Mouse (Mus musculus) midbrain, embryonic 12.5 days (tissue): ENCODE results near the gene Olfr316. TPM values are rescaled to one million over a fixed set of nuclear protein-coding genes. Genes with fewer than 3 reads are reported as not detected.
"Not testable (repeated sequence)": the region's sequence is repeated elsewhere in the genome, so short reads cannot be mapped to it uniquely, and the experiment has no call there.

ENCODE experiments used
- ATAC-seq: fragments of 200-750 bp; cut with Nextera tagmentation; 2 replicates; pipeline ENCODE4 v1.8.0; 2017; ENCODE audit warnings: low read depth, moderate TSS enrichment, moderate library complexity; ENCODE audit not compliant: low FRiP score
- H3K27ac ChIP-seq: fragments of 300-500 bp; sonication (generic); replicated peaks from 2 replicates; pipeline ENCODE4 v1.5.1; 2016; ENCODE audit warnings: mild to moderate bottlenecking
- H3K27me3 ChIP-seq: fragments of 300-500 bp; sonication (generic); 2 replicates; pipeline ENCODE4 v1.6.1; 2016; ENCODE audit warnings: mild to moderate bottlenecking
- H3K36me3 ChIP-seq: fragments of 300-500 bp; sonication (generic); 2 replicates; pipeline ENCODE4 v1.6.1; 2016
- H3K4me1 ChIP-seq: fragments of 300-500 bp; sonication (generic); 2 replicates; pipeline ENCODE4 v1.6.1; 2016
- H3K4me2 ChIP-seq: fragments of 300-500 bp; sonication (generic); replicated peaks from 2 replicates; pipeline ENCODE4 v1.6.1; 2016; ENCODE audit warnings: mild to moderate bottlenecking, moderate library complexity
- H3K4me3 ChIP-seq: fragments of 300-500 bp; sonication (generic); 2 replicates; pipeline ENCODE4 v1.5.1; 2016; ENCODE audit warnings: mild to moderate bottlenecking
- H3K9ac ChIP-seq: fragments of 300-500 bp; sonication (generic); replicated peaks from 2 replicates; pipeline ENCODE4 v1.6.1; 2016; ENCODE audit warnings: mild to moderate bottlenecking, moderate library complexity
- H3K9me3 ChIP-seq: fragments of 300-500 bp; sonication (generic); 2 replicates; pipeline ENCODE4 v1.6.1; 2016; ENCODE audit warnings: mild to moderate bottlenecking
- WGBS: fragments of 180-500 bp; shearing (Covaris S2); methylation state at CpG from one replicate; pipeline ENCODE4 v1.1.7; 2016; 5-methylcytosine and 5-hydroxymethylcytosine counted together
- polyA plus RNA-seq: library from polyadenylated mRNA; unstranded; fragments of >200 nt; fragmentation: Nextera tagmentation; extraction: Ambion mirVana; gene quantifications from 2 replicates; pipeline ENCODE4 v1.2.1, GENCODE M21; 2016

Gene Olfr316
- polyA plus RNA-seq = not detected in 2 replicates

DNA sequence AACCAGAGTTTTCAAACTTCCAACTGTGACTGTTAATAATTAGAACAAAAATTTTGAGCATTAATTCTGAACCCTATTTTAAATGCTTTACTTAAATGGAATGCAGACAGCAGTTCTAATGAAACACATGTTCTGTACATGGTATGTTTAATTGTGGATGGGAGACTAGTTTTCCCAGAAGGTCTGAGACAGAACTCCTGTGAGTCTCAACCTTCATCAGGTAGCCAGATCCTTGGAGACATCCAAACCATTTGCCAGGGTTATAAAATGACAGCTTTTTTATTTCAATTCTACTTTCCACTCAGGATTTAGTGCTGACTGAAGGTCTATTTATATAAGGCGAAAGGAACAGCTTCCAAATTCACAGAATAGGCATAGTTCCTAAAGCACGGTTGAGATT lies at the start of gene Olfr316:
Gene Olfr316 (plus strand): TSS at position 301 of the 400 bp plus-strand sequence.
- H3K4me3 ChIP-seq = no peak within 1 kb of the TSS
- 91% methylated on average over 2 of the region's 2 CpGs for WGBS

DNA sequence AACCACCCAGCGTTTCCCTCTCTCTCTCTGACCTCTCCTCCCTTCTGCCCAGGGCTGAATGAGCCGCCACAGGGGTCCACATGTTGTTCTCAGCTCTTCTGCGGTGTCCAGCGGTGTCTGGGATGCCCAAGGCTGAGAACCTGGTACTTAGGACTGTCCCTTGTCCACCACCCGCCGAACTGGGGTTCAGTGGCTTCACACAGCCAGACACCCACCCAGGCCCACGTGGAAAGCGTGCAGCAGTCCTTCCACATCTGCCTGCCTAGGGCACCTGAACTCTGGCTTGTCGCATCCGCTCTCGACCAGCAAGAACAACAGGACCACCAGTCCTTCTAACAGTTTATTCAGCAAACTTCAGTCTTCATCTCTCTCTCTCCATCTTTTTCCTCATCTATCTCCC lies 43.4 kb upstream of the Olfr316 start:
- Histone ChIP-seq H3K4me3 (no peak overlapping the region), H3K4me2 (no peak overlapping the region), H3K4me1 (no peaks in the 10 kb centered on the region), H3K9ac (no peak overlapping the region), H3K36me3 (no peaks in the 10 kb centered on the region), H3K27ac (no peak overlapping the region), H3K27me3 (no peaks in the 10 kb centered on the region), H3K9me3 (no peaks in the 10 kb centered on the region)
- 82% methylated on average over 11 of the region's 11 CpGs for WGBS
- ATAC-seq = no peak

More for the DNA sequence above, at the start of gene Olfr316:
- Histone ChIP-seq H3K36me3 (no peaks in the 10 kb centered on the region), H3K27ac (no peak within 1 kb of the TSS), H3K4me2 (no peak within 1 kb of the TSS), H3K9ac (no peak within 1 kb of the TSS), H3K4me1 (no peaks in the 10 kb centered on the region), H3K27me3 (no peaks in the 10 kb centered on the region), H3K9me3 (no peaks in the 10 kb centered on the region)
- no peak for ATAC-seq

DNA sequence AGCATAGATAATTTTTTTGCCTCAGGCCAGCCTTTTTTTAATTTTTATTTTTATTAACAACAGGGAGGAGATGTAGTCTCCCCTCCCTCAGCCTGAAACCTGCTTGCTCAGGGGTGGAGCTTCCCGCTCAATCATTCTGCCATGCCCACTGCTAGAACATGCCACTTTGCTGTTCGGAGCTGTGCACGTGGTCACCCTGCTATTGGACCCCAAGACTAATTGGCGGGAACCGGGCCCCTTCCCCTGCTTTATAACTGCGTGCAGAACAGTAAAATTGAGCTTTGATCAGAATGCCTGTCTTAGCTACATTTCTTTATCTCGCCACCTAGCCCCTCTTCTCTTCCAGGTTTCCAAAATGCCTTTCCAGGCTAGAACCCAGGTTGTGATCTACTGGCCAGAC lies 34.8 kb upstream of the Olfr316 start:
- not testable (repeated sequence) for H3K4me3 ChIP-seq, H3K27me3 ChIP-seq, H3K9ac ChIP-seq, ATAC-seq, H3K36me3 ChIP-seq, H3K9me3 ChIP-seq, H3K27ac ChIP-seq, H3K4me2 ChIP-seq, H3K4me1 ChIP-seq
- WGBS = 95% methylated on average over 7 of the region's 7 CpGs

DNA sequence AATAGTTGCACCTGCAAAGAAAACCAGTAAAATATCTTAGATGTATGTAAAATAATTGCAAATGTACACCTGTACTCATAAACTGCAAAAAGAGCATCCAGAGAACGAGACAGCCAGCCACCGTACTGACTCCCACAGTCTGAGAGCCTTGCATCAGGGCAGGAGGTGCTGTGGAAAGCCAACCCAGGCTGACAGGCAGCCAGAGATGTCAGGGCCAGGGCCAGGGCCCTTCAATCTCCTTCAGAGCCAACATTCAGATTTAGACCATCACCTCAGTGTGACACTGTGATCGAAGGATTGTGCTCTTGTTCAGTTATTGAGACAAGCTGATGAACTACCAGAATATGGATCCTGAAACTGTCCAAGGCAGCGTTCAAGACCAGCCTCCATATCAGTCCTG lies 32.8 kb upstream of the Olfr316 start:
- H3K4me3 ChIP-seq = no peak overlapping the region
- no peak overlapping the region for H3K4me2 ChIP-seq
- no peaks in the 10 kb centered on the region for H3K36me3 ChIP-seq
- H3K27me3 ChIP-seq = no peaks in the 10 kb centered on the region
- no peaks in the 10 kb centered on the region for H3K4me1 ChIP-seq
- no peak overlapping the region for H3K9ac ChIP-seq
- no peaks in the 10 kb centered on the region for H3K9me3 ChIP-seq
- no peak overlapping the region for H3K27ac ChIP-seq
- WGBS = 97% methylated on average over 4 of the region's 4 CpGs
- no peak for ATAC-seq

DNA sequence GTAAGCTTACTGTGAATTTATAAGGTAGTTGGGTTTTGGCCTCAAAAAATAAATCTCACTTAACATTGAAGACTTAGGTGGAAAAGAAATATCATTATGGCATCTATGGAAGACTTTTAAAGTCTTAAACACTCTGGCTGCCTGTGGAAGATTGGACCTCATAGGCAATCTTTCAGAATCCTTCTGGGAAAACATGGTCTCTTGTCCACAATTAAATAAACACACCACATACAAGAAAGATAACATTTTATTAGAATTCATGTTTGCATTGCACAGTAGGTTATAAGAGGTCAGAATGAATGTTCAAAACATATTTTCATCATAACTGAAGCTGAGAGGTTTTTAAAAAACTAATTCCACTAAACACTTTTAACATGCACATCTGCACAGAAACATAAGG lies 28.6 kb upstream of the Olfr316 start, which contains the start of gene Olfr318:
Gene Olfr318 (minus strand): TSS at position 101 of the 400 bp plus-strand sequence.
- no peak for ATAC-seq
- H3K4me2 ChIP-seq = no peak within 1 kb of the TSS
- no peaks in the 10 kb centered on the region for H3K4me1 ChIP-seq
- H3K9ac ChIP-seq = no peak within 1 kb of the TSS
- H3K4me3 ChIP-seq = no peak within 1 kb of the TSS
- no peak within 1 kb of the TSS for H3K27ac ChIP-seq
- H3K9me3 ChIP-seq = no peaks in the 10 kb centered on the region
- no peaks in the 10 kb centered on the region for H3K27me3 ChIP-seq
- no peaks in the 10 kb centered on the region for H3K36me3 ChIP-seq

DNA sequence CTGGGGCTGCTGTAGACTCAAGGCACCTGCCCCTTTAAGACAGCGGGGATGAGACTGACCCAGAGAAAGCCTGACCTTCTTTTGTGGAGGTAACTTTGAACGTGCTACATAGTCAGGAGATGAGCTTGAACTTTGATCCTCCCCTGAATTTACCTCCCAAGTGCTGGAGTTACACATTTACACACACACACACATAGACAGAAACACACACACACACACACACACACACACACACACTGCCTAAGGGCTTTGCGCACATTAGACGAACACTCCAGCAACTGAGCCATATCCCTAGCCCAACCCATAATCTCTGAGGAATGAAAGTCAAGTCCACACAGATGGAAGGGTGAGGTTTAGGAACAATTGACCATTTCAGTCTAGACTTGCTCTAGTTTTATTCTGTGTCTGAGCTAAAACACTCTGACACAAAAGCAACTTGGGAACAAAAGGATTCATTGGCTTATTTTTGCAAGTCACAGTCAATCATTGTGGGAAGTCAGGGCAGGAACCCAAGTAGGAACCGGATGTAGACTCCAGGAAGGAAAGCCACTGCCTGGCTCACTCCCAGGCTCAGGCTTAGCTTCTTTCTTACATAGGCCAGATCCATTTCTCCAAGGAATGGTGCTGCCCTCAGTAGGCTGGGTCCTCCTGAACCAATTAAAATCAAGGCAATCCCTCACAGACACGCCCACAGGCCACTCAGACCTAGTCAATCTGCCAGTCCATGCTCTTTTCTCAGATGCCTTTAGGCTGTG lies 24.5 kb upstream of the Olfr316 start:
- 77% methylated on average over 6 of the region's 6 CpGs for WGBS
- H3K9me3 ChIP-seq, H3K4me3 ChIP-seq, H3K27me3 ChIP-seq, H3K27ac ChIP-seq, H3K4me2 ChIP-seq, ATAC-seq, H3K9ac ChIP-seq, H3K4me1 ChIP-seq, H3K36me3 ChIP-seq: not testable (repeated sequence)

DNA sequence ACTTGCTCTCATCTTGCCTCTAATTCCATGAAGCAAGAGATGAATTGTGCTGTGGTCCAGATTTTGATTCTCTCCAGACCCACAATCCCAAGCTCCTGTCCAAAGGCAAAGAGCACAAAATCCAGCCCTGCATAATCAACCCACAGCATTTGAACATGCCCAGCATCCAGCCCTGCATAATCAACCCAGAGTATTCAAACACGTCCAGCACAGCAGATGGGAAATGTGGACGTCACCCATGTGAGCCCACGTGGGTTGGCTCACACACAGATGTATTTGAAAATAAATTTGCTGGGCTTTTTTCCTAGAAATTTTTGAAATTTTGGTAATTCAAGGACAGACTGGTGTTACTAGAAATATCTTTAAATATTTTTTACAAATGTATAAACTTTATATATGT lies 19.2 kb upstream of the Olfr316 start:
- Histone ChIP-seq H3K36me3 (no peaks in the 10 kb centered on the region), H3K27me3 (no peaks in the 10 kb centered on the region), H3K27ac (no peak overlapping the region), H3K9me3 (no peaks in the 10 kb centered on the region), H3K9ac (no peak overlapping the region), H3K4me2 (no peak overlapping the region), H3K4me3 (no peak overlapping the region), H3K4me1 (no peaks in the 10 kb centered on the region)
- no peak for ATAC-seq
- 66% methylated on average over 3 of the region's 3 CpGs for WGBS

DNA sequence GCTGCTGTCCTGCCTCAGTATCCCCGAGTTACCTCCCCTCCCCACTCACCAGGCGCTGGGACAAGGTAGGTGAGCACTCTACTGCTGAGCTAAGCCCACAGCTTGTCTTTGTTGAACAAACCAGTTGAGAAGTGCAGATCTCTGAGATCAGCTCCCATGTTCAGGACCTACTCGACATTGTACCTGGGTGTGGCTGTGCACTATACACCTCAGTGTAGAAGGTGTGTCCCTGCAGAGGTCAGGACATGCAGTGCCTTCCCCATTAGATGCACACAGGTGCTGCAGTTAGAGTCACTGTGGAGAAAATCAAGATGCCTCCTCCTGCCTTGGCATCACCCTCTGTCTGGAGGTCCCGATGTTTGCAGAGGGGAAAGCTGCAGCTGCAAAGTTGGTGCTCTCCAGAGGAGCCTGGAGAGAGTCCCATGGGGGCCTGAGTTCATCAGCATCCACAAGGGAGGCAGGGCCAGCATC lies 13.7 kb upstream of the Olfr316 start, which contains the start of gene Olfr317:
Gene Olfr317 (minus strand): TSS at position 421 of the 471 bp plus-strand sequence.
- Histone ChIP-seq H3K27ac (no peak within 1 kb of the TSS), H3K9me3 (no peaks in the 10 kb centered on the region), H3K9ac (no peak within 1 kb of the TSS), H3K4me3 (no peak within 1 kb of the TSS), H3K27me3 (no peaks in the 10 kb centered on the region), H3K4me1 (no peaks in the 10 kb centered on the region), H3K36me3 (no peaks in the 10 kb centered on the region), H3K4me2 (no peak within 1 kb of the TSS)
- 80% methylated on average over 4 of the region's 4 CpGs for WGBS
- ATAC-seq = no peak

DNA sequence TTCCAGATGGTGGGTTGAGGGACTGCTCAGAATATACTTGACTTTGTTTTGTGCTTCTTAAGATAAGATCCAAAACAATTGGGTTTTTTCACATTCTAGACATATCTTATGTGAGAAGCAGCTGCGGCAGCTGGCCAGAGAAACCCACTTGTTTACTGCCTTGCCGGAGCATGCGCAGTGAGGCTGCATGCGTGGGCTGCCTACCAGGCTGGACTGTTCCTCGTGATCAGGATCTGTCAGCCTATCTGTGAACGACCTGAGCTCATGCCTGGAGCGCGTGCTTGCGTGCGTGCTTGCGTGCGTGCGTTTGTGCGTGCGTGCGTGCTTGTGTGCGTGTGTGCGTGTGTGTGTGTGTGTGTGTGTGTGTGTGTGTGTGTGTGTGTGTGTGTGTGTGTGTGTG lies 1.4 kb upstream of the Olfr316 start:
- not testable (repeated sequence) for H3K9ac ChIP-seq, H3K36me3 ChIP-seq, H3K4me2 ChIP-seq, ATAC-seq, H3K27ac ChIP-seq, H3K4me1 ChIP-seq, H3K4me3 ChIP-seq, H3K27me3 ChIP-seq, H3K9me3 ChIP-seq
- WGBS = 82% methylated on average over 18 of the region's 18 CpGs

DNA sequence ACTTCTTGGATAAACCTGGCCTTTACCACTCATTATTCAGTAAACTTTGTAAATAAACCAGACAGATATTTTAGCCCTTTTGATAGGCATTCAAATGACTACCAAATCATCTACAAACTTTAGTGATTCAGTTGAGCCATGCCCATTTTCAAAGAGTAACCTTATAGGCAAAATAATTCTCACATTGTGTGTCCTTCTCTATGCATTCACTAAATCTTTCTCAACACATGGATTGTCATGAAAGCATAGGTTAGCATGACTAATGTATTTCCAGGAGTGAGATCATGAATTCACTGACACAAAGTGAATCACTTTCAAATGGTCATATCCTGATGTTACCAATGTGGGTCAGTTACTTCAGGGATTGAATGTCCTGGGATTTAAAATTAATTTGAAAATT lies 20.4 kb downstream of the Olfr316 start, which contains the start of gene Olfr315:
Gene Olfr315 (plus strand): TSS at position 301 of the 400 bp plus-strand sequence.
- no peak within 1 kb of the TSS for H3K27ac ChIP-seq
- ATAC-seq = no peak
- H3K4me1 ChIP-seq = no peaks in the 10 kb centered on the region
- H3K4me3 ChIP-seq = no peak within 1 kb of the TSS
- H3K36me3 ChIP-seq = no peaks in the 10 kb centered on the region
- H3K4me2 ChIP-seq = no peak within 1 kb of the TSS
- no peaks in the 10 kb centered on the region for H3K27me3 ChIP-seq
- 0 out of 2 replicates have a peak, but pooled peaks cover 3% of the 10 kb centered on the region for H3K9me3 ChIP-seq
- no peak within 1 kb of the TSS for H3K9ac ChIP-seq

DNA sequence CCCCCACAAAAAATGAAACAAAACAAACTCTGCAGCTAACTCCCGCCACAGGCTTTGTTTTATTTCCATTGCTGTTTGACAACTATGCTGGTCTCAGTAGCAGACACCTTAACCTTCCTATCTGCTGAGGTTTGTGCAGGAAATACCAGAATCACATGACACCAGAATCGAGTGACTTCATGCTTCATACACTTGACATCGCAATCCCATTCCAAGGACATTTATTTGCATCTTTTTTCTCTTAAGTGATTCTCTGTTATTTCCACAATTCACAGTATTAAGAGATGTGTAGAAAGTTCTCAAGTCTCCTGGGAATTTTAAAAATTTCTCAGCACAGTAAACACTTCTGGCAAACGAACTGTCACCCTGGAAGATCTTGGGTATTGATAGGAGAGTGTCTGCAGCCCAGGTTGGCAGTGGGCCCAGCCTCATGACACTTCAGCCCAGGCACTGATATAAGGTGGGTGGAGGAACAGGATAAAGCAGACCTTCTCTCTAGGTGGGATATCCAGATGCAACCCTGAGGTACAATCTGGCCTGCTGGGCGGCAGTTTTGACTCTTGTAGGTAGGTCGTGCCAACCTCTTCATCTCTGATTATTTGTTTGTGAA lies 30.1 kb downstream of the Olfr316 start, which contains the start of gene Olfr314:
Gene Olfr314 (plus strand): TSS at position 473 of the 610 bp plus-strand sequence.
- Histone ChIP-seq H3K36me3 (no peaks in the 10 kb centered on the region), H3K27ac (no peak within 1 kb of the TSS), H3K4me2 (no peak within 1 kb of the TSS), H3K9ac (0 out of 2 replicates have a peak within 1 kb of the TSS, but pooled peaks have one; percentile 6), H3K4me1 (no peaks in the 10 kb centered on the region), H3K27me3 (no peaks in the 10 kb centered on the region), H3K9me3 (no peaks in the 10 kb centered on the region), H3K4me3 (no peak within 1 kb of the TSS)
- no peak for ATAC-seq
- WGBS = 84% methylated on average over 6 of the region's 6 CpGs

DNA sequence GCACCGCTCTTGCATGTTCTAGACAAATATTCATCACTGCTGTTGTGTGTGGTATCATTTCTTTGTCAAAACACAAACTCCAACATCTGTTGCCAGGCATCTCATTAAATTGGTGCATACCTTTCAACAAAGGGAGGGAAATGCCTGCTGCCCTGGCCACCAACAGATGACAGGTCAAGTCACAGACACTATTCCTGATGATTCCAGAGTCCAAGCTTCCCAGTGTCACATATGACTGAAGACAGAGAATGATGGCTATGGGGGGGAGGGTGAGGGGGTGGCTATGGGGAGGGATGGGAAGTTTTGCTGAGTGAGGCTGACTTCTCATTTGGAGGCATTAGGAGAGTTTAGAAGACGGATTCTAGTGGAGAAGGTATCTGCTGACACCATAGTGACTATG lies 31.6 kb downstream of the Olfr316 start:
- Histone ChIP-seq H3K4me3 (no peak overlapping the region), H3K36me3 (no peaks in the 10 kb centered on the region), H3K4me1 (peaks cover under 1% of the 10 kb centered on the region), H3K4me2 (no peak overlapping the region), H3K9me3 (no peaks in the 10 kb centered on the region), H3K9ac (no peak overlapping the region), H3K27ac (no peak overlapping the region), H3K27me3 (no peaks in the 10 kb centered on the region)
- WGBS = 82% methylated on average over 2 of the region's 2 CpGs
- ATAC-seq = no peak
